ENCODE assay signal across 11 mouse cellular contexts in the genomic region with DNA sequence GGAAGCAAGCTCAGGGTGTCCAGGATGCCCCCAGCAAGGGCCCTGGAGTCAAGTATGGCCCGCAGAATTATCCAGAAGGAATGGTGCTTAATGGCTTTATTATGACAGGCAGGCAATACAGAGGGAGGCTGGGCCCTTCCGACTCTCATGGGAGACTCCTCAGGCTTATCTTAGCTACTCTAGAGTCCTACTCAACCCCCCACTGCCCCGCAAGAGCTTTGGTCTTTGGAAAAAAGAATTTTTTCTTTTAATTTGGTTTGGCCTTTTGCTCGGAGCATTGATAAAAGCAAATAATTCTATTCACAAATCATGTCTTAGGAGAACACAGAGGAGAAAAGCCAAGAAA. TPM values are rescaled to one million over a fixed set of nuclear protein-coding genes. Genes with fewer than 3 reads are reported as not detected.
"Had no signal": no experiment of that assay in that cellular context is flagged by ENCODE, and none has a peak within 500 bp of the region (broad histone marks: within the 10 kb centered on the region; RNA-seq: fewer than 3 reads in every experiment).

No protein-coding gene starts in this region.

- DNase-seq: kidney, adult 9 months; right cerebral cortex, adult 18-20 months; right cerebral cortex, postnatal 25 days; thymus, postnatal 36 days had no signal

- H3K27ac ChIP-seq: hindbrain, embryonic 13.5 days; intestine, embryonic 15.5 days; left cerebral cortex, adult 2 months; limb, embryonic 15.5 days; liver, embryonic 12.5 days; neural tube, embryonic 15.5 days had no signal

- H3K4me2 ChIP-seq: hindbrain, embryonic 13.5 days; intestine, embryonic 15.5 days; limb, embryonic 15.5 days; liver, embryonic 12.5 days; neural tube, embryonic 15.5 days had no signal

- H3K4me3 ChIP-seq: hindbrain, embryonic 13.5 days; intestine, embryonic 15.5 days; left cerebral cortex, adult 2 months; limb, embryonic 15.5 days; liver, embryonic 12.5 days; myocyte; neural tube, embryonic 15.5 days had no signal

- H3K9me3 ChIP-seq: hindbrain, embryonic 13.5 days; intestine, embryonic 15.5 days; limb, embryonic 15.5 days; liver, embryonic 12.5 days; neural tube, embryonic 15.5 days had no signal

- H3K4me1 ChIP-seq: liver, embryonic 12.5 days had no signal

- H3K36me3 ChIP-seq: hindbrain, embryonic 13.5 days; intestine, embryonic 15.5 days; limb, embryonic 15.5 days; liver, embryonic 12.5 days; neural tube, embryonic 15.5 days had no signal

- H3K9ac ChIP-seq: hindbrain, embryonic 13.5 days; intestine, embryonic 15.5 days; limb, embryonic 15.5 days; liver, embryonic 12.5 days; neural tube, embryonic 15.5 days had no signal

- H3K27me3 ChIP-seq: hindbrain, embryonic 13.5 days; intestine, embryonic 15.5 days; liver, embryonic 12.5 days; neural tube, embryonic 15.5 days had no signal

- ATAC-seq: intestine, embryonic 15.5 days; liver, embryonic 12.5 days had no signal

RNA-seq across cellular contexts. Expression of a gene that starts 11.0 kb away (rescaled TPM):
- polyA plus RNA-seq: myocyte had no signal
